Mouse (Mus musculus) thymus, adult 2 months (tissue): ENCODE data around the gene Rev1.

Experiments
- CTCF ChIP-seq: fragments of 200-500 bp; IDR thresholded peaks from 2 replicates; pipeline ENCODE4 v1.5.1; 2012; ENCODE audit warnings: mild to moderate bottlenecking, control low read depth, low read length, moderate library complexity, borderline replicate concordance; ENCODE audit not compliant: control insufficient read depth, poor library complexity, insufficient read depth; ENCODE audit errors: extremely low read depth
- POLR2A ChIP-seq: fragments of 200-500 bp; IDR thresholded peaks from 2 replicates; pipeline ENCODE4 v1.6.1; 2012; ENCODE audit warnings: mild to moderate bottlenecking, low read length, control low read depth, moderate library complexity; ENCODE audit not compliant: control insufficient read depth, poor library complexity, insufficient read depth; ENCODE audit errors: extremely low read depth

GRCm38 (mm10) chr1:38055176-38055575 lies 74.4 kb downstream of the Rev1 start:
- no peak for TF ChIP-seq CTCF
- TF ChIP-seq POLR2A, result no peak
